Mouse (Mus musculus) ES-E14 (cell line): ENCODE results near the gene Chst4. TPM values are rescaled to one million over a fixed set of nuclear protein-coding genes. Genes with fewer than 3 reads are reported as not detected.
A peak's percentile ranks its signal among the peaks of the same experiment; 100 is the strongest.
"Not testable (repeated sequence)": the region's sequence is repeated elsewhere in the genome, so short reads cannot be mapped to it uniquely, and the experiment has no call there.

Experiments
- DNase-seq: peaks from one replicate; pipeline ENCODE4 v3.0.0-alpha.2; 2013; ENCODE audit warnings: low read depth, low spot score
- H3K27ac ChIP-seq: 2 replicates; pipeline ENCODE4 v1.5.1; 2012; ENCODE audit warnings: low read depth, mild to moderate bottlenecking, low read length, moderate library complexity, mixed read lengths; ENCODE audit not compliant: poor library complexity, insufficient read depth, severe bottlenecking
- H3K36me3 ChIP-seq: 2 replicates; pipeline ENCODE4 v1.6.1; 2012; ENCODE audit warnings: mild to moderate bottlenecking, low read length, moderate library complexity, mixed read lengths; ENCODE audit not compliant: control insufficient read depth, poor library complexity, insufficient read depth, severe bottlenecking
- H3K4me1 ChIP-seq, 2 experiments: fragments of 150-350 bp in 1 of 2; sonication (generic) in 1 of 2; 2 replicates each; pipeline ENCODE4 v1.6.1; 2012; ENCODE audit warnings: low read length in 2 of 2, mild to moderate bottlenecking in 1 of 2, mixed read lengths in 1 of 2; ENCODE audit not compliant: control insufficient read depth in 2 of 2, insufficient read depth in 2 of 2, poor library complexity in 1 of 2
- H3K4me3 ChIP-seq, 2 experiments: fragments of 150-350 bp in 1 of 2; sonication (generic) in 1 of 2; 2 replicates each; pipeline ENCODE4 v1.5.1; 2012; ENCODE audit warnings: low read length in 2 of 2, low read depth in 1 of 2, mild to moderate bottlenecking in 1 of 2, mixed read lengths in 1 of 2; ENCODE audit not compliant: insufficient read depth in 1 of 2, poor library complexity in 1 of 2, severe bottlenecking in 1 of 2
- H3K9ac ChIP-seq: 2 replicates; pipeline ENCODE4 v1.6.1; 2012; ENCODE audit warnings: low read depth, mild to moderate bottlenecking, low read length, mixed read lengths; ENCODE audit not compliant: poor library complexity, insufficient read depth, severe bottlenecking
- H3K9me3 ChIP-seq: fragments of 150-350 bp; sonication (generic); 2 replicates; pipeline ENCODE4 v1.6.1; 2012; ENCODE audit warnings: low read depth, mild to moderate bottlenecking, low read length; ENCODE audit not compliant: control insufficient read depth, insufficient read depth
- CHD2 ChIP-seq: IDR thresholded peaks from 2 replicates; pipeline ENCODE4 v1.6.1; 2014; ENCODE audit warnings: mild to moderate bottlenecking, low read depth, low read length, inconsistent platforms
- HCFC1 ChIP-seq: IDR thresholded peaks from 2 replicates; pipeline ENCODE4 v1.6.1; 2012; ENCODE audit warnings: low read length, inconsistent platforms, borderline replicate concordance; ENCODE audit not compliant: insufficient read depth
- MAFK ChIP-seq: IDR thresholded peaks from 2 replicates; pipeline ENCODE4 v1.6.1; 2014; ENCODE audit warnings: mild to moderate bottlenecking, low read depth, low read length, inconsistent platforms; ENCODE audit not compliant: insufficient read depth
- ZC3H11A ChIP-seq: IDR thresholded peaks from 2 replicates; pipeline ENCODE4 v1.6.1; 2012; ENCODE audit warnings: low read depth, mild to moderate bottlenecking, inconsistent platforms, low read length, borderline replicate concordance
- ZNF384 ChIP-seq: IDR thresholded peaks from 2 replicates; pipeline ENCODE4 v1.6.1; 2012; ENCODE audit warnings: low read depth, low read length, inconsistent platforms
- in situ Hi-C, 2 experiments: fragments of 600-800 bp; cut with MboI; formaldehyde crosslinking; loops; one replicate each; pipeline ENCODE4 v1.15.1; 2025; ENCODE audit warnings: low sequenced_read_pairs in 2 of 2, inconsistent platforms in 1 of 2; ENCODE audit not compliant: unreplicated experiment in 2 of 2
- total RNA-seq: library from RNA; depleted of rRNA; stranded (reverse); fragments of 300-350 nt; gene quantifications from 2 replicates; pipeline ENCODE4 v1.2.3, GENCODE M21; 2012

Chst4 gene
- total RNA-seq, 1 experiment = 0.27 TPM

- Histone ChIP-seq H3K4me1 (no peaks in the 10 kb centered on the region), H3K36me3 (no peaks in the 10 kb centered on the region), H3K4me3 (no peak overlapping the region), H3K27ac (no peak overlapping the region), H3K9ac (no peak overlapping the region), H3K9me3 (no peaks in the 10 kb centered on the region)
- in situ Hi-C loops = no loop called here
- no peak for DNase-seq
- TF ChIP-seq HCFC1 (no peak), CHD2 (no peak), ZC3H11A (no peak), ZNF384 (no peak), MAFK (no peak)
Observed at GRCm38 (mm10) chr8:110034331-110034730, 5.2 kb downstream of the Chst4 start.

- H3K27ac ChIP-seq, DNase-seq, H3K4me3 ChIP-seq, H3K9me3 ChIP-seq, H3K4me1 ChIP-seq, H3K36me3 ChIP-seq, in situ Hi-C loops, H3K9ac ChIP-seq: not testable (repeated sequence)
Observed at GRCm38 (mm10) chr8:110033771-110034170, 5.8 kb downstream of the Chst4 start.

DNA sequence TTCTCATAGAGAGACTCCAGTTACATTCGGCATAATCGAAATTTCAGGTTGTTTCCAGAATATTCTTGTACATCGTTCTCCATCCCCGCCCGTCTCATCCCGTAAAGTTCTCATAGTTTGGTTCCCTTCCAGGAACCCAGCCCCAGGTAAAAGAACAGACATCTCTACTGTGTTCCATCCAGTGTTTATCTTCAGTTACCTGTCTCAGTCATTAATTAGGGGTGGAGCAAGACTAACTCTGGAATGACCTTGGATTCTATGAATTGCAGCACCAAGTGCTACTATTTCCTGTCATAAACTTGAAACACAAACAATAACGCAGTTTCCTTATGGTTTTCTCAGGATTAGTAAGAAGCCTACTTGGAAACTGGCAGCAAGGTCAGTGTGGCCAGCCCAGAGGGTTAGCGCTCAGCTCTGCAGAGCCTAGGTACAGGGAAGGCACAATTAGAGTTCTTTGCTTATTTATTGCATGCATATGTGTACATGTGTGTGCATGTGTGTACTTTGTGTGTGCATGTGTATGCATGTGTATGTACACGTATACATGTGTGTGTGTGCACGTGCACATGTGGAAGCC lies 16.7 kb downstream of the Chst4 start:
- TF ChIP-seq MAFK (no peak), CHD2 (no peak), HCFC1 (no peak), ZC3H11A (no peak), ZNF384 (no peak)
- in situ Hi-C loops = no loop called here
- no peak for DNase-seq
- no peaks in the 10 kb centered on the region for H3K9me3 ChIP-seq
- no peaks in the 10 kb centered on the region for H3K4me1 ChIP-seq
- no peaks in the 10 kb centered on the region for H3K36me3 ChIP-seq
- H3K27ac ChIP-seq = no peak overlapping the region
- H3K9ac ChIP-seq = no peak overlapping the region
- no peak overlapping the region for H3K4me3 ChIP-seq

DNA sequence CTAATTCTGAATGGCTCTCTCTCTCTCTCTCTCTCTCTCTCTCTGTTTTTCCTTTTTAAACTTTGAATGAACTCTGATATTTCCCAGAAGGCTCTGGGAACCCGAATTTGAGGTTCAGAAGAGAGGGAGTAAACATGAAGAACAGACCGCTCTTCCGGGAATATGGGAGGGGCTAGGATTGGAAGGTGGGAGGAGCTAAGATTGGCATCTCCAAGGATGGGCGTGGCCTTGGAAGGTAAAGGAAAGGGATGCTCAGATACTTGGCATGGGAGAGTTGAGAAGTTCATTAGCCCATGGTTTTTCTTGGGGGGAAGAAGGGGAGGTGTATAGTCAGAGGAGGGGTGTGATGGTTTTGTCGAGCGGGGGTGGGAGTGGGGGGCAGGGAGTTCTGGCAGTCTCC lies 17.5 kb downstream of the Chst4 start:
- DNase-seq = no peak
- H3K9me3 ChIP-seq = no peaks in the 10 kb centered on the region
- in situ Hi-C loops = no loop called here
- no peak overlapping the region for H3K4me3 ChIP-seq
- no peaks in the 10 kb centered on the region for H3K36me3 ChIP-seq
- H3K27ac ChIP-seq = no peak overlapping the region
- H3K4me1 ChIP-seq = no peaks in the 10 kb centered on the region
- TF ChIP-seq CHD2 = no peak
- TF ChIP-seq HCFC1 = no peak
- no peak for TF ChIP-seq ZC3H11A
- no peak for TF ChIP-seq ZNF384
- TF ChIP-seq MAFK = no peak
- H3K9ac ChIP-seq = no peak overlapping the region

- DNase-seq = peak; percentile 66
- in situ Hi-C loops = no loop called here
- TF ChIP-seq HCFC1 = no peak
- no peak for TF ChIP-seq MAFK
- no peak; the same call in 1 of the 2 replicates for TF ChIP-seq ZC3H11A
- no peak for TF ChIP-seq ZNF384
- no peak for TF ChIP-seq CHD2
- Histone ChIP-seq H3K9ac (no peak overlapping the region), H3K36me3 (no peaks in the 10 kb centered on the region), H3K4me1 (peaks cover 3 to 16% of the 10 kb centered on the region in 2 experiments; a peak in 2 of 4 replicates), H3K9me3 (no peaks in the 10 kb centered on the region), H3K4me3 (no peak overlapping the region), H3K27ac (no peak overlapping the region)
Observed at GRCm38 (mm10) chr8:110010868-110011267, 28.7 kb downstream of the Chst4 start.
